Mouse (Mus musculus): ENCODE results near the gene Fgfr3.

- TF ChIP-seq CTCF (IDR thresholded peaks at IDR 0.05; ENCODE audit: low read depth) (no peak), EP300 (optimal IDR thresholded peaks at IDR 0.05) (no peak)
Observed at GRCm38 (mm10) chr5:33782999-33783390, 61.5 kb downstream of the Fgfr3 start.
